Mouse (Mus musculus): ENCODE results near the gene Fosb. TPM values are rescaled to one million over a fixed set of nuclear protein-coding genes. Genes with fewer than 3 reads are reported as not detected.

Fosb gene
- polyA plus RNA-seq, 1 experiment from 2014 or later = not detected

GRCm38 (mm10) chr7:19309278-19309883 lies 470 bp downstream of the Fosb start:
- Histone ChIP-seq H3K36me3 (replicated peaks) (no peaks in the 10 kb centered on the region), H3K4me3 (peak overlapping the region; percentile 82), H3K4me1 (peaks cover 39% of the 10 kb centered on the region), H3K9me3 (no peaks in the 10 kb centered on the region), H3K27me3 (replicated peaks; ENCODE audit: low read depth, poor library complexity, severe bottlenecking) (peaks cover 64% of the 10 kb centered on the region), H3K27ac (replicated peaks) (peak overlapping the region; percentile 63)
- WGBS = 1% methylated on average over 48 of the region's 48 CpGs
- no peak for DNase-seq (ENCODE audit: low spot score)

- H3K4me1 ChIP-seq = peaks cover 46% of the 10 kb centered on the region
- H3K4me3 ChIP-seq = peak overlapping the region; percentile 82
- DNase-seq (ENCODE audit: low spot score) = peak; percentile 98
- H3K27me3 ChIP-seq (replicated peaks; ENCODE audit: low read depth, poor library complexity, severe bottlenecking) = peaks cover 64% of the 10 kb centered on the region
- peak overlapping the region; percentile 63; the same call in 1 of the 2 replicates for H3K27ac ChIP-seq (replicated peaks)
- H3K9me3 ChIP-seq = no peaks in the 10 kb centered on the region
- H3K36me3 ChIP-seq (replicated peaks) = no peaks in the 10 kb centered on the region
- under 1% methylated on average over 58 of the region's 58 CpGs for WGBS
Measured at GRCm38 (mm10) chr7:19308454-19309277, 1.2 kb downstream of the Fosb start.

GRCm38 (mm10) chr7:19307739-19308453 lies 2.0 kb downstream of the Fosb start:
- Histone ChIP-seq H3K9me3 (no peaks in the 10 kb centered on the region), H3K27ac (replicated peaks) (peak overlapping the region; percentile 63; the same call in 1 of the 2 replicates), H3K36me3 (replicated peaks) (no peaks in the 10 kb centered on the region), H3K4me1 (peaks cover 50% of the 10 kb centered on the region), H3K4me3 (peak overlapping the region; percentile 82), H3K27me3 (replicated peaks; ENCODE audit: low read depth, poor library complexity, severe bottlenecking) (peaks cover 65% of the 10 kb centered on the region)
- 2% methylated on average over 18 of the region's 18 CpGs for WGBS
- peak; percentile 73 for DNase-seq (ENCODE audit: low spot score)

- no peak for DNase-seq (ENCODE audit: low spot score)
- Histone ChIP-seq H3K36me3 (replicated peaks) (no peaks in the 10 kb centered on the region), H3K4me3 (peak overlapping the region; percentile 82), H3K27me3 (replicated peaks; ENCODE audit: low read depth, poor library complexity, severe bottlenecking) (peaks cover 72% of the 10 kb centered on the region), H3K4me1 (peaks cover 52% of the 10 kb centered on the region), H3K9me3 (no peaks in the 10 kb centered on the region), H3K27ac (replicated peaks) (no peak overlapping the region)
- WGBS = 66% methylated on average over 25 of the region's 25 CpGs
Measured at GRCm38 (mm10) chr7:19306819-19307738, 2.8 kb downstream of the Fosb start.

- Histone ChIP-seq H3K27ac (replicated peaks) (no peak overlapping the region), H3K9me3 (no peaks in the 10 kb centered on the region), H3K36me3 (replicated peaks) (no peaks in the 10 kb centered on the region), H3K4me3 (no peak overlapping the region; the same call in 1 of the 2 replicates), H3K27me3 (replicated peaks; ENCODE audit: low read depth, poor library complexity, severe bottlenecking) (peaks cover 76% of the 10 kb centered on the region), H3K4me1 (peaks cover 61% of the 10 kb centered on the region)
- WGBS = 48% methylated on average over 16 of the region's 16 CpGs
- no peak for DNase-seq (ENCODE audit: low spot score)
Measured at GRCm38 (mm10) chr7:19305796-19306765, 3.8 kb downstream of the Fosb start.

GRCm38 (mm10) chr7:19305413-19305735 lies 4.5 kb downstream of the Fosb start:
- 12% methylated on average over 6 of the region's 6 CpGs for WGBS
- peaks cover 61% of the 10 kb centered on the region for H3K4me1 ChIP-seq
- H3K36me3 ChIP-seq (replicated peaks) = no peaks in the 10 kb centered on the region
- no peak for DNase-seq (ENCODE audit: low spot score)
- H3K27ac ChIP-seq (replicated peaks) = no peak overlapping the region
- H3K4me3 ChIP-seq = peak overlapping the region; percentile 52
- no peaks in the 10 kb centered on the region for H3K9me3 ChIP-seq
- H3K27me3 ChIP-seq (replicated peaks; ENCODE audit: low read depth, poor library complexity, severe bottlenecking) = peaks cover 76% of the 10 kb centered on the region

GRCm38 (mm10) chr7:19304501-19305412 lies 5.1 kb downstream of the Fosb start:
- DNase-seq (ENCODE audit: low spot score) = peak; percentile 35
- Histone ChIP-seq H3K27me3 (replicated peaks; ENCODE audit: low read depth, poor library complexity, severe bottlenecking) (peaks cover 76% of the 10 kb centered on the region), H3K27ac (replicated peaks) (no peak overlapping the region), H3K4me3 (peak overlapping the region; percentile 52), H3K4me1 (peaks cover 56% of the 10 kb centered on the region), H3K9me3 (no peaks in the 10 kb centered on the region), H3K36me3 (replicated peaks) (no peaks in the 10 kb centered on the region)
- 3% methylated on average over 47 of the region's 48 CpGs for WGBS

GRCm38 (mm10) chr7:19303770-19304169 lies 6.1 kb downstream of the Fosb start:
- H3K27me3 ChIP-seq (replicated peaks; ENCODE audit: low read depth, poor library complexity, severe bottlenecking) = peaks cover 67% of the 10 kb centered on the region
- DNase-seq (ENCODE audit: low spot score) = peak; percentile 90
- H3K4me3 ChIP-seq = peak overlapping the region; percentile 52
- H3K9me3 ChIP-seq = no peaks in the 10 kb centered on the region
- no peak overlapping the region for H3K27ac ChIP-seq (replicated peaks)
- peaks cover 48% of the 10 kb centered on the region for H3K4me1 ChIP-seq
- no peaks in the 10 kb centered on the region for H3K36me3 ChIP-seq (replicated peaks)
- under 1% methylated on average over 16 of the region's 16 CpGs for WGBS

- 76% methylated on average over 12 of the region's 12 CpGs for WGBS
- no peak overlapping the region for H3K4me3 ChIP-seq
- no peaks in the 10 kb centered on the region for H3K36me3 ChIP-seq (replicated peaks)
- H3K27me3 ChIP-seq (replicated peaks; ENCODE audit: low read depth, poor library complexity, severe bottlenecking) = peaks cover 67% of the 10 kb centered on the region
- peaks cover 41% of the 10 kb centered on the region for H3K4me1 ChIP-seq
- no peaks in the 10 kb centered on the region for H3K9me3 ChIP-seq
- DNase-seq (ENCODE audit: low spot score) = no peak
- no peak overlapping the region for H3K27ac ChIP-seq (replicated peaks)
Measured at GRCm38 (mm10) chr7:19303046-19303305, 6.9 kb downstream of the Fosb start.

GRCm38 (mm10) chr7:19302264-19303045 lies 7.4 kb downstream of the Fosb start:
- 51% methylated on average over 13 of the region's 13 CpGs for whole genome bisulfite sequencing
- peaks cover 36% of the 10 kb centered on the region for H3K4me1 ChIP-seq
- no peaks in the 10 kb centered on the region for H3K9me3 ChIP-seq
- peaks cover 63% of the 10 kb centered on the region for H3K27me3 ChIP-seq (replicated peaks; ENCODE audit: low read depth, poor library complexity, severe bottlenecking)
- no peak for DNase-seq (ENCODE audit: low spot score)
- H3K4me3 ChIP-seq = peak overlapping the region; percentile 56; the same call in 1 of the 2 replicates
- no peak overlapping the region for H3K27ac ChIP-seq (replicated peaks)
- H3K36me3 ChIP-seq (replicated peaks) = no peaks in the 10 kb centered on the region

Measured in embryonic facial prominence, embryonic 10.5 days (tissue).